Mouse (Mus musculus) embryo, embryonic 11 days (tissue): ENCODE measurements around the gene Olfr328.
"Not testable (repeated sequence)": the region's sequence is repeated elsewhere in the genome, so short reads cannot be mapped to it uniquely, and the experiment has no call there.

ENCODE experiments used
- DNase-seq: peaks from one replicate; pipeline ENCODE4 v3.0.0-alpha.2; 2015

Olfr328 gene

DNA sequence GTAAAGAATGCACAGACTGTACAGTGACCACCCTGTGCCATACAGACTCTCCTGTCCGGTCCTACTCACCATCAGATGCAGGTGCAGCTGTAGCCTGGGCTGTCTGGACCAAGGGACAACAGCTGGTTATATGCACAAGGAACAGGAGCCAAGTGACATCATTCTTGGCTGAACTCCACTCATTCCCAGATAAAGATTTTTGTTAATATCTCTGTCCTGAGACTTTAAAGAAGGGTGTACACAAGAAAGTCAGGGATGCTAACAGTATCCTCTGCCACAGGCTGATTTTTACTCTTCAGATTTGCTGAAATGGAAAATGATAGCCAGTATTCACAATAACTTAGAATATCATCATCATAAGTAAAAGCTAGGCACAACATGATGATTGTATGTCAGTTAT is at the start of gene Olfr328:
Gene Olfr328, minus strand, starts transcription at position 101 of the 400 bp plus-strand sequence.
- DNase-seq = no peak

DNA sequence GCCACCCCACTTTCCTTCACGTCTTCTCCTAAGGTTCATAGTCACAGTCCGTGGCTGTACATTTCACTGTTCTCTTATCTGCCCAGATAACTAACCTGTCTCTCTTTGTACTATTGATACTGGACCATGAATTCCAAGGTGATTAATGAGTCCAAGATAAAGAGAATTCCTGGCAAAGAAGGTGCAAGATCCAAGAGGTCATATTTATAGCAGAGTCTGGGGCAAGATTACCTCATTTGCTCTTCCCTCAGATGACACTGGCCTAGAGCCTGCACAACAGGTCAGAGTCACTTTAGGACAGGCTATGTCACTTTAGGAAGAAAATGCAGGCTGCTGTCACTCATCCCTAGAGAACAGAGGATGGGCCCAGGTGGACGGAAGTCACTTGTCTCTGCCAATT is 49.8 kb upstream of the Olfr328 start:
- no peak for DNase-seq

DNA sequence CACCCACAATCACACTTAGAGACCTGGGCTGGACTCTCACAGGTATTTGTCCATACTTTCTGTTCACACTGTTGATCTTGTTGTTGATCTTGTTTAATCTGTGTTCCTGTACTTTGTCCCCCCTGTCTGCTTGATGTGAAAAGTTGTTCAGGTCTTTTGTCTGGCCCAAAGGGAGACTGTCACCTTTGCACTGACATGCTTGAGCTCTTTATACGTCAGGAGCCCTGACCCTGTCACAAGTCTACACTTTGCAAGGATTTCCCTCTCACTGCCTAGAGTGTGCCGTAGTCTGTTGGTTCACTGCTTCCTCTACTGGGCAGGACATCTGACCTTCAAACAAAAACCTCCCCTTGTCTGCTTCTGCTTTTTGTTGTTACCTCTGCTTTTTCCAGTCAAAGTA is 49.3 kb upstream of the Olfr328 start:
- no peak for DNase-seq

DNA sequence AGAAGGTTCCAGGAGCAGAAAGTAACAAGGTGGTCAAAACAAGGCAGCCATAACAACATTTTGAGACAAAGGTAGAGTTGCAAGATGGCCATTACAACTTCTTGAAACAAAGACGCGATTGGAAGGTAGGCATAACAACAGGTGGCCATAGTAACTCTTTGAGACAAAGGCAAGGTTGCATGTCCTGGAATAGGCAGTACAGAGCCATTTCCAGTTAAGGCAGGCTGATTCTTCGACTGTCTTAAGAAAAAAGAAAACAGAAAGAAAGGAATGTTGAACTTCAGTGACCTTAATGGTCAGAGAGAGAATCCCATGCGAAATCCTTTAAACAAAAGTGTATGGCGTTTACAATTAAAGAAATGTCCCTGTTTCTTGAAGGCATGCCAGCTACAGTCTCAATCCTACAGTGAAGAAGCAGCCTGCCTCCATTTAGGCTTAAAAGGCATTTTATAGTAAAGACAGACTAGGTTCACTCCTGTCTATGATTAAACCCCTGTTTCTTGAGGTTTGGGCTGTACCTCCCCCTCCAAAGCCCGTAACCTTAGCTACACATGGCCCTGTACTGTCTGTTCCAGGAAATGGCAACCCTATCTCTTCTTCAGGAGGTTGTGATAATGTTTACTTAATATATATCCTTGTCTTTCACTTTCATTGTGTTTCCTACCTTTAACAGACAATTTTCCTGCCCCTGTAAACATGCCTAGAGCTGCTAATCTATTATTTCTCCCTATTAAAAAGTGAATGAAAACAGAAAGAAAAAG is 47.5 kb upstream of the Olfr328 start:
- no peak for DNase-seq

DNA sequence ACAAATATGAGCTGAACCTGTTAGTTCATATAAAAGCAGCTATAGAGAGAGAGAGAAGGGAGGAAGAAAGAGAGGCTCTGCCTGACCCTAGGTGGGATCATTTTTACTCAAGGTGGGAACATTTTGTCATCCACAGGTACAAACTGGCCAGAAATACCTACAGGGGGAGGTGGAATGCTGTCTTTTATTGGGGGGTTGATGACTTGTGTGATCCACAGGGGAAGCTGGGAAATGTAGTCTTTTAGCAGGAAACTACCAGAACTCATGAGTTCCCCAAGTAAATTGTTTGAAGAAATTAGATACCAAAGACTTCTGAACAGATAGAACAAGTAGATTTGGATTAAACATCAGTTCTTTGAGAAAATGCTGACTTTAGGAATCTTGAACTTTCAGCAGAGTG is 46.6 kb upstream of the Olfr328 start:
- no peak for DNase-seq

DNA sequence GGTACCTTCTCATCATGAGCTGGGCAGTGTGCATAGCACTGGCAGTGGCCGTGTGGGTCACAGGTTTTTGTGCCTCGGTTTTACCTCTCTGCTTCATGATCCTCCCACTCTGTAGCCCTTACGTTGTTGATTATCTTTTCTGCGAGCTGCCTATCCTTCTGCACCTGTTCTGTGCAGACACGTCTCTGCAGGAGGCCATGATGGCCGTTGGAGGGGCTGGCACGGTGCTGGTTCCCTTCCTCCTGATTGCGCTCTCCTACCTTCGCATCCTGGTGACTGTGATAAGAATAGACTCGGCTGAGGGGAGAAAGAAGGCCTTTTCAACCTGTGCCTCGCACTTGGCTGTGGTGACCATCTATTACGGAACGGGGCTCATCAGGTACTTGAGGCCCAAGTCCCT is 42.4 kb upstream of the Olfr328 start:
- no peak for DNase-seq

DNA sequence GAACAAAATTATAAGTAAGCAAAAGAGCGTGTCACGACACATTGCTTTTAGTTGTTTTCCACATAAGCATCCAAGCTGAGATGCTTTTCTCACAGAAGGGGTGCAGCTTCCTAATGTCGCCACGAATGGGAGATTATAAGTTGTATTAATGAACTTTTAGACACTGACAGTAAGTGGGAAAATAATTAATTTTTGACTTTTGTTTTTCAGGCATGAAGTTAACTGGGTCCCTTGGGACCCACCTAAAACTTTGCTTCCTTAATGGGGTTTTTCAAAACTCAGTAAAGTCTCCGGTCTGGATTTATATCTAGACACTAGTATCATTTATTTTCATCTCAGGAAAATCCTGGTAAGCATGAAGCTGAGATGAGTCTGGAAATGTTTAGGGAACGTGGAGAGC is 39.4 kb upstream of the Olfr328 start, which contains the start of gene Olfr324:
Gene Olfr324, plus strand, starts transcription at position 301 of the 400 bp plus-strand sequence.
- DNase-seq = no peak

DNA sequence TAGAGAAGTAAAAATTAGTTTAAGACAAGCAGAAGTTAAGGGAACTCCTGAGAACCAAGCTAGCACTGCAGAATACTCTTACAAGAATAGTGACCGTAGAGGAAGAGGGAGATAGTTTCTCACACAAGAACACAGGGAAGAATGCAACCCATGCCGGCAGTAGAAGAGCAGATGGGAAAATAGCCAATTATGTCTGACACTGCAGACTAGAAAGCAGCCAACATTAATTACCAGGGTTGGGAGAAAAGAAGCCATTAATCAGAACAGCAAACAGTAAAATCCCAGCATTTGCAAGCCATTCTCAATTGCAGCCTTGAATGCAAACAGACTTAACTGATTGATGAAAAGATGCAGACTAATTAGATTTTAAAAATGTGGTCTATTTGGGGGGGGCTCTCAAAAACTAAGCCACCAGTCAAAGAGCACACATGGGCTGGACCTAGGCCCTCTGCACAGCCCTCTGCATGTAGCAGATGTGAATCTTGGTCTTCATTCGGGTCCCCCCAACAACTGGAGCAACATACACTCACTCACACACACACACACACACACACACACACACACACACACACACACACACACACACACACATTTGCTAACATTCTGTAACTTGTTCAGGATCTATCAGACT is 33.3 kb upstream of the Olfr328 start:
- DNase-seq = no peak

DNA sequence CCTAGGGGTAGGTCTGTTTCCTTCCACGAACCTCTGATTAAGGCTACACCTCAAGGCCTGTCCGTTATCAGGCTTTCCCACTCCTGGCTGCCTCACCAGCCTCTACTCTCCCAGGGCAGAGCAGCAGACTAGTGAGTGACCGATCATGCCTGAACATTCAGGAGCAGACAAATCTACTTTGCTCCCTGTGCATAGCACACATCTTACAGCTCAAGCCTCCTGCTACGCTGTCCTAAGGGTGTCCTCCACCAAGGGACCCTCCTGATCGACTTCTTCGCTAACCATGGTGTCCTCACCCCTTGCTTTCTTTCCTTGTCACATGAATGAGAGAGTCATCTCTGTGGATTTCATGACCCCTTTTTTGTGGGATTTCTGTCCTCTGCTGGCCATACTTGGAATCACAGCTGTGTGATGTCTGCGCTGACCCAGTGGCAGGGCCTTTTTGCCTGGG is 32.5 kb upstream of the Olfr328 start:
- peak; percentile 43 for DNase-seq

DNA sequence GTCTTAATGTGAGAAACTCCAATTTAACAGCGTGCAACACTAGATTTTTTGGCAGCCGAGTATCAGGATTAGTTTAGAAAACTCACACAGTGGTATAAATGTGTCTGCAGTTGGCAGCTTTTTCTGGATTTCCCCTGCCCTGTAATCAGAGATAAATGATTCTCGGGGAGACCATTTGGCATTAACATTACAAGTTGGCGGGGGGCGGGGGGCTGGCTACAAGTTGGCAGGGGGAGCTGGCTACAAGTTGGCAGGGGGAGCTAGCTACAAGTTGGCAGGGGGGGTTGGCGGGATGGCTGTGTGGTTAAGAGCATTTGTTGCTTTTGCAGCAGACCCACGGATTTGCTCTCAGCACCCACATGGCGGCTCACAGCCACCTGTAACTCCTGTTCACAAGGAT is 23.2 kb upstream of the Olfr328 start:
- no peak for DNase-seq

DNA sequence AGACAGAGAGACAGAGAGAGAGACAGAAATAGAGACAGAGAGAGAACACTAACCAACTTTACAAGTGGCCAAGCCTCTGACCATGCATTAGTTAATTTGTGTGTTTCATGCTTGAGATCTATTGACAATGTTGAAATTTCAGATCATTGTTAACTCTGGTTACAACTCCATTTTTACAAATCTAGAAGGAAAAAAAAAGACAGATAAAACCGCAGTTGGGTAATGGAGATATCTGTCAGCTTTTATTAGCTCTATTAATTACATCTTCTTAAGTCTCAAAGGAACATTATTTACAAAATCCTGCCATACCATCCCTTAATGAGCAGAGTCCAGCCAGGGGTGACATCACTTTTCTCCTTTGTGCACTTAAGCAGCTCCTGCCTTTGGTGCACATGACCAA is 22.0 kb upstream of the Olfr328 start, which contains the start of gene Olfr325:
Gene Olfr325, plus strand, starts transcription at position 301 of the 400 bp plus-strand sequence.
- no peak for DNase-seq

DNA sequence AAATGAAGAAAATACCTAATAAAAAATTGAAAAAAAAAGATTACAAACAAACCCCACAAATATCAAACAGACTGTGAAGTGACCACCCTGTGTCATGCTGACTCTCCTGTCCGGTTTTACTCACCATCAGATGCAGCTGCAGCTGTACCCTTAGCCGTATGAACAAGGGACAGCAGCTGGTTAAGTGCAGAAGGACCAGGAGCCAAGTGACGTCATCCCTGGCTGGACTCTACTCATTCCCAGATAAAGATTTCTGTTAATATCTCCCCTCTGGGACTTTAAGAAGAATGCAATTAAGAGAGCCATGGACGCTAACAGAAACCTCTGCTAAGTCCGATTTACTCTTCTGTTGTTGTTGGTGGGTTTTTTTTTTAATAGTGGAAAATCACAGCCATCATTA is 15.0 kb upstream of the Olfr328 start, which contains the start of gene Olfr224:
Gene Olfr224, minus strand, starts transcription at position 149 of the 400 bp plus-strand sequence.
- no peak for DNase-seq

DNA sequence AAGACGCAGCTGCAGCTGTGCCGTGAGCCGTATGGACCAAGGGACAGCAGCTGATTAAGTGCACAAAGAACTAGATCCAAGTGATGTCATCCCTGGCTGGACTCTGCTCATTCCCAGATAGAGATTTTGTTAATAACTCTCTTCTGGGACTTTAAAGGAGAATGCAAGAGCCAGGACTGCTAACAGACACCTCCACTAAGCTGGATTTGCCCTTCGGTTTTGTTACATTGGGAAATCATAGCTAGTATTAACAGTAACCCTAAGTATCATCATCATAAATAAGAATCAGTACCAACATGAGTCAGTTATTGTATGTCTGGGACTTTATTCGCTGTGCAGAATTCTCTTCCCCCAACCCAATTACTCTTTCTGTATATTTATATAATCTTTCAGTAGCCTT is 9.1 kb downstream of the Olfr328 start, which contains the start of gene Olfr329-ps:
Gene Olfr329-ps, minus strand, starts transcription at position 101 of the 400 bp plus-strand sequence.
- DNase-seq = no peak

DNA sequence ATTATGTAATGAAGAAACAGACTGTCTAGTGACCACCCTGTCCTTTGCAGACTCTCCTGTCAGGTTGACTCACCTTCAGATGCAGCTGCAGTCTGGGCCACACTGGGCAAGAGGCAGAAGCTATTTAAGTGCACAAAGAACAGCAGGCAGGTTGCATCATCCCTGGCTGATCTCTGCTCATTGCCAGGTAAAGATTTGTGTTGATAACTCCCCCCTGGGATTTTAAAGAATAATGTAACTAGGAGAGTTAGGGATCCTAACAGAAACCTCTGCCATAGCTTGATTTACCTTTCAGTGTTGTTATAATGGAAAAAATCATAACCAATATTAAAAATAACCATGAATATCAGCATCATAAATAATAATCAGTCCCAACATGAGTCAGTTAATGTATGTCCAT is 20.7 kb downstream of the Olfr328 start, which contains the start of gene Olfr330:
Gene Olfr330, minus strand, starts transcription at position 101 of the 400 bp plus-strand sequence.
- not testable (repeated sequence) for DNase-seq

DNA sequence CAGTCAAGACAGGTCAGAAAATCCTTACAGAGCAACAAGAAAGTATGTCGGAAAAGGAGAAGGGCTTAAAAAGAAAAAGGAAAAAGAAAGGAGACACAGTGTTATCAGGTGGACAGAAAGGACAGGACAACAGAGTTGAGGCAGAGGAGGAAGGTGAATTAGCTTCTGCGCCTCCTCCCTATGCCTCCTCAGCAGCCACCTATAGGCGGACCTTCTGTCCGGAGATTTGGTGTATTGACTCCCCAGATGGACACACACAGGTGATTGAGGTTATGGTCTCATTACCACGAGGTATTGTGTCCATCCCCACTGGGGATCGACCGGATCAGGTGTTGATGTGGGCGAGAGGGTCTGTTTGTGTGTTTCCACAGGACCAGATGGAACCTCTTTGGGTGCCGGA is 35.7 kb downstream of the Olfr328 start:
- not testable (repeated sequence) for DNase-seq

DNA sequence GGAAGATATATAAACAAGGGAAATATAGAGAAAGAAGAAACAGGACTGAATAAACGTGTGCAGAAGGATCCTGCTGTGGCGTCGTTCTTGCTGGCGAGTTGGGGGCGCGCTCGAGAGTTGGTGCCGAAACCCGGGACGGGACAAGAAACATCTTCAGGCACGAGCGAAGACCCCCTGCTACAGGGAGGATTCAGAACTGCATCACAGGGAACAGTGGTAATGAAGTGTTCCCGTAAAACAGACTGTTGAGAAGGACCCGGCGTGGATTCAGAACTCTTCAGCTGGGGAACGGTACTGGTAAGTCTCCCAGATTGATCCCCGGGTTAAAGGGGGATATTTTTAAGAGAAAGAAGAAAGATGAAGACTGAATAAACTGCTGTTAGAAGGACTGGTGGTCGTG is 36.5 kb downstream of the Olfr328 start:
- not testable (repeated sequence) for DNase-seq

DNA sequence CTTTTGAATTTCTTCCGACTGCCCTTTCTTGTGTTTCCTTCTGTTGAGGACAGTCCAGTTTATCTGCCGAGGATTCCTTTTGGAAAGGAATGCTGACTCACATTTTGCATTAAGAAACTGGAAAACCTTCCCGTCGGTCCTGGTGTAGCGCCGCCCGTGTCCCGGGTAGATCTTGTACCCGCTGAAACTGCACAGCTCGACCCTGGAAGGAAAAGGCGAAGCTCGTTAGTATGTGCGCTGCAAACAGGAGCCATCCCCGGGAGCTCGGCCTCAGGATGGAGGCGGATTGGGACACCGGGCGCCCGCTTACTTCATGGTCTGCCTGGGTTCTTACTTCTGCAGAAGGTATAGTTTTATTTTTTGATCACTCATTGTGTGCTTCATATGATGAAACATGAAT is 46.4 kb downstream of the Olfr328 start:
- not testable (repeated sequence) for DNase-seq

DNA sequence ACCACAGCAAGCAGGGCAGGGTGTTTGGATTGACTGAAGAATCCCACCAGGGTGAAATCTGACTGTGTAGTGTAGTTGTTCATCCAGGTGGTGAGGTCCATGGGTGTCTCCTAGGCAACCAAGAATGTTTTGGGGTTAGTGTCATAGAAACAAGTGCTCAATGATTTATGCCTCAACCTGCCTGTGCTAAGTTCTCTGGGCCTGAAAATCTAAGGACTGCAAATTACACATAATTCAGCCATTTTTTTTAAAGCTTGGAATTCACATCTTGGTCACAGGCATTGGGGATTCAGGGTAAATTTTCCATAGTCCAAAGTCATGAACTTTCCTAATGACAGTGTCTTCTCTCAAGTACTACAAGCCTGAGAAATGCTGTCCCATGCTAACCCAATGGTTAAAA is 53.0 kb downstream of the Olfr328 start, which contains the start of gene Olfr331:
Gene Olfr331, minus strand, starts transcription at position 101 of the 400 bp plus-strand sequence.
- not testable (repeated sequence) for DNase-seq
